Mouse (Mus musculus) cerebellum, adult 8-10 months (tissue): ENCODE measurements around the gene Zfhx2.

Experiments
- DNase-seq: peaks from one replicate; pipeline ENCODE4 v3.0.0; 2022

Gene Zfhx2

DNA sequence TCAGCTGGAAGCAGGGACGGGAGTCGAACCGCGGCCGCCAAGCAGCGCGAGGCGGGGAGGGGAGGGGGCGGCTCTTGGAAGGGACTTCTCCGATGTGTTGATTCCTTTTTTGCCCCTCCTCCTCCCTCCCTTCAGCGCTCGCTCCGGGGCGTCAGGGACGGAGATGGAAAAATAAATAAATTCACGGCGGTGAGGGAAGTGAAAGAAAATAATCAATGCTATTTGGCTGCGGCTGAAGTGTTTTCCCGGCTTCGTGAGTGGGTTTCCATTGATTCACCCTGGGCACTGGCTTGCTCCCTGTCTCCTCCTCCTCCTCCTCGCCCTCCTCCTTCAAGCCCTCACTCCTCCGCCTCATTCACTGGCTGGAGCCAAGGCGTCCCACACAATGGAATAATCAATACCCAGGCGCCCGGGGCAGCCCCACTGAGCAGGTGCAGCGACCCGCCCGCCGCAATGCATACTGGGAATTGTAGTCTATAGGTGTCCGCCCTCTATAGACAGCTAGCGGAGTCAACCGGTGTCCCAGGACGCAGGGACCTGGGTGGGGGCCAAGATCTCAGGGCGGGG, at the start of gene Zfhx2:
Gene Zfhx2, minus strand, starts transcription at position 314 of the 567 bp plus-strand sequence.
- peak; percentile 95 for DNase-seq

DNA sequence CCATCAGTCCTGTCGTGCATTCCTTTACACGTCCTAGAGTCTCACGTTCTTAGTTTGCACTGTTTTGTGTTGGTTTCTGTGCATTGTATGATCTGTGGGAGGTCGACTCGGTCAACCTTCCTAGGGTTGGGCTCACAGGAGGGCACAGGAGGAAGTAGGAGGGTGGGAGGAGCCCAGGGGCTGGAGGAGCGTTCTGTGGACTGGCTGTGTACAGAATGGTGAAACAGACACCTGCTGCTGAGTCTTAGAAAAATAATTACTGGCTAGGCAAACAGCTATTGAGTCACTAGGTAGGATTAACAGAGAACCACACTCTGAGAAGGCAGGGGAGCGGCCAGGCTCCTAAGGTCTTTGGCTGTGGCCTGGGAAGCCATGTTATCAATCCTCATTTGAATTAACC, 47.2 kb upstream of the Zfhx2 start:
- DNase-seq: no peak

DNA sequence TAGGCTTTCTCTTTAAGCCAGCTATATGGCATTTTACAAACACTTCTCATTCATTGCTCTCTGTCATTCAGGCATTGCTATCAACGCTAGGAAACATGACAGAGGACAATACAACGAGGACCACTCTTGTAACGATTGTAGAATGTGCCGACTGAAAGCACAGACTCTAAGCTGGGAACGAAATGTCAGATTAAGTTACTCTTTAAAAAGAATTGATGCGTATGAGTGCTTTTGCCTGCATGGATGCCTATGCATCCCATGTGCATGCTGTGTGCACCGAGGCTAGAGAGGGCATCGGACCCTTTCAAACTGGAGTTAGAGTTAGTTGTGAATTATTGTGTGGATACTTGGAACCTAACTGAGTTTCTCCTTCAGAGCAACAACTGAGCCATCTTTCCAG, 43.6 kb upstream of the Zfhx2 start:
- DNase-seq: no peak

DNA sequence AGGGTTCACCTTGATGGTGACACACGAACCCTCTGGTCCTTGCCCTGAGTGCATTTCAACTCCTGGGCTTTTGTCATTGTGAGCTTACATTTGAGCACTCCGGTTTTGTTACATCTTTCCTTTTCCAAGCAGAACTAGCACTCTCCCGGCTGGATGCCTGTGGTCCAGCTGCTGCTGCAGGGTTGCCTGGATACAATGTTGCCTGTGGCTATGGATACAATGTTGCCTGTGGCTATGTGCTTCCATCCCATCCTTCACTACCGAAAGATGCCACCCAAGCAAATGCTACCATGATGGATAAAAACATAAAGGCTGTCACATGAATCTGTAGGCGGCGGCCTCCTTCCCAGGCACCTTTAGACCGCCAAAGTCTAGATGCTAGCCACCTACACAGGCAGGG, 34.4 kb upstream of the Zfhx2 start:
- no peak for DNase-seq

DNA sequence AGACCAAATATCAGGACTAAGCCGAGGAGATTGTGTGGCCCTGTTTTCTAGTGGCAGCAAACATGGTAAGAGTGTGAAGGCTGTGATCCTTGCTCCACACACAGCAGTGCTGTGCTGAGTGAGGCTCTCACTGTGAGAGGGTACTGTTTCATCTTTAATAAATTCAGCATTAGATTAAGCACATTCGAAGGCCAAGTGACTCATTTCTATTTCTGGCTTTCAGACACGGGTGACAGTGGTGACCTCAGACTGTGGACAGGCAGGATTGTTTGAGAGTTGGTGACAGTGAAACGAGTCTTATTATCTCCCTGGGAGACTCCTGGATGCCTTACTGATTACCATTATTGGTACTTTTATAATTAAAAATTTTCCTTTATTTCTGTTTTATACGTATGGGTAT, 33.6 kb upstream of the Zfhx2 start:
- no peak for DNase-seq

DNA sequence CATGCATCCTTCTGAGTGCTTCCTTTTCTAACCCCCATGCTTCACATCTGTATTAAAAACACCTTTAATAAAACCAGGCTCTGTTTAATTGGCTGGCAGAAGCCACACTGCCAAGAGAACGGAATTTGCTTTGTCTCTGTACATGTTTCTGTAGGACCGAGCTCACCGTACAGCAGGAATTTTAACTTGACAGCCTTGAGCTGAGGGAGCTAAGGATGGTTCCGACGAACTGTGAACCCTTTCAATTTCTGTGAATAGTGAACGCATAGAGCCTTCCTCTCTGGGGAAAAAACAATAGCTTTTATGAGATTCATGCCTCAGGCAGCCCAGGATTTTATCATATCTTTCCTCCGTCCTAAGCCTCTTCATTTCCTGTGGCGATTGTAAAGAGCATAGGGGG, 30.2 kb upstream of the Zfhx2 start:
- no peak for DNase-seq

DNA sequence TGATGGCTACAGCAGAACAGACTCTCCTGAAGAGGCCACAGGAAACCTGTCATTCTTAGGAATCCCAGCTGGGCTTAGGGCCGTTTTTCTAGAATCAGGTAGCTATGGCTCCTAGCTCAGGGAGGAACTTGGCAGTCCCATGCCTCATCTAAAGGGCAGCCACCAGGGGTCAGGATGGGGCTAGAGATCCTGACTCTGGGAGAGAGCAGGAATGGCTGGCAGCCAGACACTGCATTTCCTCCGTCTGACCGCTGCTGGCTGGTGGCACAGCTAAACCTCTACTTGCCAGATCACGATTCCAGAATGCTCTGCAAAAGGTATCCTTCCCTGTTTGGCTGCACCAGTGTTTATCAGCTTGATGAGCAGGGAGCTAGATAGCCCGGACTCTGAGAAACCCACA, 29.8 kb upstream of the Zfhx2 start:
- DNase-seq: peak; percentile 90

DNA sequence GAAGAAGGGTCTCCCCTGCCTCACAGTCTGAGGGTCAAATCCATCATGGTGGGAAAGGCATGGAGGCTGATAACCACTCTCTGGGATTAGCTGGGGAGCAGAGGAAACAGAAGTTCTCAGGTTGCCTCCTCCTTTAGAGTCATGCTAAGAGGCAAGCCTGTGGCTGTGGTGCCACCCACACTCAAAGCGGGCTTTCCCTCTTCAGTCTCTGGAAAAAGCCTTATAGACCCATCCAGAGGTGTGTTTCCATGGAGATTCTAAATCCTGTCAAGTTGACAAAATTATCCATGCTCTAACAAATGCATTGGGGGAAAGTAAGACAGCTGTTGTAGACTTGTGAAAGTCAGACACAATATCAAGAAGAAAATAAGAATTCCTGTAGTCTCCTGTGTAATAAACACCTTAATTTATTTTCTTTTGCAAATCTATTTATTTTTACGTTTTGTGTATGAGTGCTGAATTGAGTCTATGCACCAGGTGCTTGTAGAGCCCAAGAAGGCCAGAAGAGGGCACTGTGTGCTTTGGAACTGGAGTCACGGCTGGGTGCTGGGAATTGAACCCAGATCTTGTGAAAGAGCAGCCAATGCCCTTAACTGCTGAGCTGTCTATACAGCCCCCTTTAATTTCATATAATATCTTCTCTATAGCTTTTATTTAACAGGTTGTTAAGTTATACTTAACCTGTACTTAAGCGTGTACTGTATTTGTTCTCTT, 27.5 kb upstream of the Zfhx2 start:
- peak; percentile 33 for DNase-seq

DNA sequence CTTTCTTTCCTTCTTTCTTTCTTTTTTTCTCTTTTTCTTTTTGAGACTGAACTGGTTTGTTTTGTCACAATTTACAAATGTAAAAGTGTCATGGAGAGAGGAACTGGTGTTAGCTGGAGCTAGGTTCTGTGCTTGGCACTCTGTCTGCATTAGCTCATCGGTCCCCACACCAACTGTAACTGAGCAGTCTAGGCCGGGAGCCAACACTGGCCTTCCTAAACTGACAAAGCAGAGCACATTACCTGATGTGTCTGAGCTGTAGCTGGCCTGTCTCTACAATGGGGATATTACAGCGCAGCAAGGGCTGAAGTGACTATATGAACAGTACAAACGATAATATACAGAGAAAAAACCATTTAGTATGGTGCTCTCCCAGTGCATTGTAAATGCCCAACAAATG, 26.7 kb upstream of the Zfhx2 start:
- DNase-seq: peak; percentile 83

DNA sequence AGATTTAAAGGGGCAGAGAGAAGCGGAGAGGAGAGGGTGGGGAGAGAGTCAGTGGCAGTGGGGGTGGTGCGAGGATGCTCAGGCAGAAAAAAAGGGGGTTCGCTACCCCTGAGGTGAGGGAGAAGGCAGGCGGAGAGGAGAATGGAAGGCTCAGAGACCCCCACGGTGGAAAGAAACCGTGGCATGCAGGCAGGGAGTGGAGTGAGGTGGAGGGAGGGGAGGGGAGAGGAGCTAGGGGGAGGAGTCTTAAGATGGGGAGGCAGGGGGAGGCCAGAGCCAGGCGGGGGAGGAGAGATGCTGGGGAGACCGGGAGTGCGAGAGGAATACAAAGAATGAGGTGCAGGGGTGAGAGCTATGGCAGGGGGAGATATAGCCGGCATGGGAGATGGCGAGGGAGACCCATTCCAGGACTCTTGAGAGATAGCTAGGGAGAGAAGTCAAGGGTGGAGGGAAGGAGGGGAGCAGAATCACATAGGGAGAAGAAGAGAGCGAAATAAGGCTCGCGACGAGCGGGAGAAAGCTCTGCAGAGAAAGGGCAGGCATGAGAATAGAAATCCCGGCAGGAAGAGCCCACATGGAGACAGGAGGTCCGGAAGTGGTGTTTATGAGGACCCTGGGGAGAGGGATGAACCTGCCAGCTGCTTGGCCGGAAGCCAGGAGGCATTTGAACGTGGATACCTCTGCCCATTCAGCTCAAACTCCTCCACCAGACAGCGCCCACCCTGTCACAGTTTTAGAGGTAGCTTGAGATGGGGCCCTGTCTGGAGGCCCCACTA, 24.5 kb upstream of the Zfhx2 start, which contains the start of gene Jph4:
Gene Jph4, minus strand, starts transcription at position 511 of the 776 bp plus-strand sequence.
- DNase-seq: peak; percentile 81

DNA sequence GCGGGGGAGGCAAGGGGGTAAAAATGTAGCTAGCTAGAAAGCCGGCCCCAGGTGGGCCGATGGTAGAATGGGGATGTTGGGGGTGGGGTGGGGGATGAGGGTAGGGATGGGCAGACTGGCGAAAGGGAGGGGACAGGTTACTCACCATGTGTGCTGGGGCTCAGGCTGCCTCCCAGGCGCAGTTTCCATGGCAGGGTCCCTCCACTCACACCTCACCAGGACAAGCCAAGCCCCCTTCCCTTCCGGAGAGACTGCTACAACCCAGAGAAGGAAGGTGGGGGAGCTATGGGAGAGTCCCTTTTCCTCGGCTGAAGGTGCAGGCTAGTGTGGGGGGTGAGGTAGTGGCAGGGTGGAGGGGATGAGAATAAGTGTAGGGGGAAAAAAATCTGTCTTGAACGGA, 23.7 kb upstream of the Zfhx2 start:
- peak; percentile 60 for DNase-seq

DNA sequence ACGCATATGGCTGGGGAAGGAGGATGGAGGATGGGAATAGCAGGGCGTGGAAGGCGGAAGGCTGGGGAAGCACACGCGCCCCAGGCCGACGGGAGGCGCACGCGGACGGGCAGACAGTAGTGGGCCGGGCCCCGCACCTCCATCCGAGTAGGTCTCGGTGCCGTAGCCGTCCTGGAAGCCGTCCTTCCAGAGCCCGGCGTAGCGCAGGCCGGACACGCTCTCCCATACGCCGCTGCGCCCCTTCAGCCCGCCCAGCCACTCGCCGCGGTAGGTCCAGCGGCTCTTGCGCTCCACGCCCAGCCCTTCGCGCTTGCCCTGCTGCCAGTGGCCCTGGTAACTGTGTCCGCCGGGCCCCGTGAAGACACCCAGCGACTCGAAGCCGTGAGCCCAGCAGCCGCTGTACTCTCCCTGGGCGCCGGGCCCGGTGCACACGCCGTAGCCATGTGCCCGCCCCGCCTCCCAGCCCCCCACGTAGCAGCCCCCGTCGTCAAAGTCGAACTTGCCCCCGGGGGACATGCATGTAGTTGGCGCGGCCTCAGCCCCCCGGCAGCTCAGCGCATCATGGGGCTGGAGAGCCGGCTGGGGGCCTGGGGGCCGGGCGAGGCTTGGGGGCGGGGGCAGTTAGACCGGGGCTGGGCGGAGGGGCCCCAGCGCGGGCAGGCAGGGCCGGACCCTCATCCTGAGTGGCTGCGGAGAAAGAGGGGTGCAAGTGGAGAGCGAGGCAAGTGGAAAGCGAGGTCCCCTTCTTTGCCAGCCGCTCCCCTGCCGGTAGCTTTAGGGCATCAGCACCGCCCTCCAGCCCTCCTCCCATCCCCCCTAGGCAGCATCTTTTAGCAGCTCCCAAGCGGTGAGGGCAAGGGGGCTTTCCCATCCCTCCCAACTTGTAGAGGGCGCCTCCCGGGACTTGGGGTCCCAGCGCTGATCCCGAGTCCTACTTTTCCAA, 22.9 kb upstream of the Zfhx2 start:
- DNase-seq: peak; percentile 75

DNA sequence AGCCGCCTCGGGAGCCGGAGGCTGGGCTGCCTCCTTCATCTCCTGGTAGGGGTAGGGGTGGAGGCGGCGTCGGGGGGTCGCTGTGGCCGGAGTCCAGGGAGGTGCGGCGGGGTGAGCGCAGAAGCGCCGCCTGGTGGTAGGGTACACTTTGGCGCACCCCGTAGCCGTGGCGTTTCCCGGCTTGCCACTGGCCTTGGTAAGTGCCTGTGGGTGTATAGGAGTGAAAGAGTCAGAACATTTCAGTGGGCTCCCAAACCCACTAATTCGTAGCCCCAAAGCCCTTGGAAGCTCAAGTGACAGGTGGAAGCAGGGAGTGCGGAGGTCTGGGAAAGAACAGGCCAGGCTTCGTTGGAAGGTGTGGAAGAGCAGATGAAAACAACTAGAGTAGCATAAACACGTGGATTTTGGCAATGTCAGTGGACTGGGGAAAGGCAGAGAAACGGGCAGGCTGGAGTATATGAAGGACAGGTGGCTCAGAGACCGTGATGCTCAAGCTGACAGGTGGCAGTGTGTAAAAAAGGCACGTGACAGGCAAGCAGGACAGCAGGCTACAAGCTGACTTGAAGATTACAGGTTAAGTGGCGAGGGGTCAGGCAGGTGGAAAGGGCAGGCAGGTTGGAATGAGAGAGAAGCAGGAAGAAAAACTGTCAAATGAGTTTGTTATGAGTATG, 22.0 kb upstream of the Zfhx2 start:
- DNase-seq: peak; percentile 62

DNA sequence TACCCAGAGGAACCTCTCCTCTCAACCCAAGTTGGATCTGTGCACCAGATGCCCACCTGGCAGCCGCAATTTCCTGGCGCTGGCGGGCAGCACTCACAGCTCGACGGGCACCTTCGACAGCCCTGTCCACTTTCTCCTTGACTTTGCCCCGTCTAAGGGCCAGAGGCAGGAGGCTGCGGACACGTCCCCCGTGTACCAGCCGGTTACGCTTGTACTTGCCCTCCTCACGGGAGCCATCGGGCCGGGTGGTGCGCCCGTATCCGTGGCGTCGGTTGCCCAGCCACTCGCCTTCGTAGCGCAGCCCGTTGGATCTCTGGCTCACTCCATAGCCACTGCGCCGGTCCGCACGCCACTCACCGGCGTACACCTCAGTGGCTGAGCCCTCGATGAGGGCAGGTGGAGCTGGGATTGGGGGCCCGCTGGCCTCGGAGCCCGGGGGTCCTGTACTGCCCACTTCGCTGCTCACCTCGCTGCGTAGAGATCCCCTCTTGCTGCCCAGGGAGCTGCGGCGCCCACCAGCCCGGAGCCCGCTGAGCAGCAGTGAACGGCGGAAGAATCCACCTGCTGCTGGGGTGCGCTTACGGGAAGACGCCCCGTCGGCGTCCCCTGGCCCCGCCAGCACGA, 21.3 kb upstream of the Zfhx2 start:
- DNase-seq: peak; percentile 61

DNA sequence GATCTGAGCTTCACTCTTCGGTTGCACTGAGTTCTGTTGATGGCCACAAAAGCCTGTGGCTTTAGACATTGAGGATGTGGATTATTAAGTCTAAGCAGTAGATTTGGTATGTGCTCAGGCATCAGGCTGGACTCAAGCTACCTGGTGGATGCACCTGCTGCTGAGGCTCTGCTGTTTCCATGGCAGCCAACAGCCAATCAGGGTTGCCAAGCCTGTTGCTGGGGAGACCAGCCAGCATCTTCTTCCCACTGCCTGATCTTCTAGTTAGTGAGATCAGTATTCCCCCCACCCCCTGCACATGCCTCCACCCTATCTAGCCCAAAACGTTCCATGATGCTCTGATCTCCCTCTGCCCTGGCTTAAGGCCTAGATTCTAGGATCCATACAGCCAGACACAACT, 19.6 kb upstream of the Zfhx2 start:
- DNase-seq: peak; percentile 36

DNA sequence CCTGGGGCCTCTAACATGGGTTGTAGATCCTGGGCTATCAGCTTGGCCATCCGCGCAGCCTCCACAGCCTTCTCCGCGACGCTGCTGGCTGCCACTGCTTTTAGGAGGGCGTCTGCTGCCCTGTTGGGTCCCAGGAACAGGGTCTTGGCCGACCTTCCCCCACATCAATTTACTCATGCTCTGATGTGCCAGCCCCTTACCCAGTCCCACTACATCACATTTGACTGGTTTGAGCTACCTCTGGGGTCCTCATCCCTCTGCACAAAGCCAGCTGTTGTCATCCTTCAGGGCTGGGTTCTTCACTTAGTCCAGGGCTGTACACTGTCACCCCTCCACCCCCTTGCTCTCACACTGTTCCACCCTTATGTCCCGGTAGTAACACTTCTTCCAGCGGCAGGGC, 18.0 kb upstream of the Zfhx2 start:
- DNase-seq: no peak

DNA sequence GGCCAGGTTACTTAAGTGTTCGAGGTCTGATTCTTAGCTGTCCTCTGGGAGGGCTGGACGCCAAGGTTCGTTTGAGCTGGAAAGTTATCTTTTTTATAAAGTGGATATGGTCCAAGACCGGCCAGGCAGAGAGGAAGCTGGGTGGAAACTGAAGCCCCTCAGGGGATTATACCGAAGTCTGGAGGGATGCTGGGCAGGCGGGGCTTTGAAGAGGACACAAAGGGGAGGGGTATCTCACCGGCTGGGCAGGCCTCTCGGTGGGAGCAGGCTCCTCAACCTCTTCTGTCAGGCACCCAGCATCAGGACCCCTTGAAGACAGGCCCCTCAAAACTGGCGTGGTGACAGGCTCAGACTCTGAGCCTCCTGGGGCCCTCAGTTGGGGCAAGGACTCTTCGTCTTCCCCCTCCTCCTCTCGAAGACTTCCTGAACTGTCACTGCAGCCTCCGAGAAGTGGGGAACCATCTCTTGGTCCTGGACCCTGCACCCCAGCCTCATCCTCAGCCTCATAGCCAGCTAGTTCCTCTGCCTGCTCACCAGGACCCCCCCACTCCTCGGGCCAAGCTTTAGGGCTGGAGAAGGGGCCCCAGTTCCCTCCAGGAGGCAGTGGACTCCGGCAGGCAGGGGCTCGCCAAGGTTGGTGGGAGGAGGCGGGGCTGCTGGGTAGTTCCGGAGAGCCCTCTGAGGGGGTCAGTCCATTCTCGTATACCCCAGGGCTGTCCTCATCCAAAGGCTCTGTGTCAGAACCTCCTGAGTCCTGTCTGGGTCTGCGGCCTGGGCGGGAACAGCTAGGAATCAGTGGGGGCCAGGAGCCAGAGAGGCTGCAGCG, 17.1 kb upstream of the Zfhx2 start:
- DNase-seq: no peak

DNA sequence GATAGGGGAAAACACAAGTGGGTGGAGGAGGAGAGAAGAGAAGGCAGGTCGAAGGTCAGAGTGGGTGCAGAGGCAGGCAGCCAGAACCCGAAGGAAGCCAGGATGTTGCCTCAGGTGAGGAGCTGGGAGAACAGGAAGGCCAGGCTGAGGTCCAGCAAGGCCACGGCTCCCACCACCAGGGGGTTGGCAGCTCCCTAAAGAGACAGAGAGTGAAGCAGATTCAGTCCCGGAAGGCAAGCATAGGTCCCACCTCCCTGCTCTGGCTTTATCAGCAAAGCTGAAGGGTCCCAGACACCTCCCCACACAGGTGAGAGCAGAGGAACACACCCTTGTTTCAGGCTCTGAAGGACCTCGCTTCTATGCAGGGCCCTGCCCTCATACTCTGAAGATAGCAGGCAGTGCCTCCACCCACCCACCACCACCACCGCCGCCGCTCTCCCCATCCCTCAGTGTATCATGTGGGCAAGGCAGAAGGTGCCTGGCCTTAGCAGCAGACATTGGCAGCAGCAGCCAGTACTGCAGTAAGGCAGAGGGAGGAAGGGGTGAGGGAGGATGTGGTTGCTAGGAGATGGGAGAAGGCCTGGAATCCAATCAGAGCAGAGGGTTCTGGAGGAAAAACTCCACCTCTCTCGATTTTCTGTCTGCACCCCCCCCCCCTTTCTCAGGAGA, 16.2 kb upstream of the Zfhx2 start:
- DNase-seq: no peak

DNA sequence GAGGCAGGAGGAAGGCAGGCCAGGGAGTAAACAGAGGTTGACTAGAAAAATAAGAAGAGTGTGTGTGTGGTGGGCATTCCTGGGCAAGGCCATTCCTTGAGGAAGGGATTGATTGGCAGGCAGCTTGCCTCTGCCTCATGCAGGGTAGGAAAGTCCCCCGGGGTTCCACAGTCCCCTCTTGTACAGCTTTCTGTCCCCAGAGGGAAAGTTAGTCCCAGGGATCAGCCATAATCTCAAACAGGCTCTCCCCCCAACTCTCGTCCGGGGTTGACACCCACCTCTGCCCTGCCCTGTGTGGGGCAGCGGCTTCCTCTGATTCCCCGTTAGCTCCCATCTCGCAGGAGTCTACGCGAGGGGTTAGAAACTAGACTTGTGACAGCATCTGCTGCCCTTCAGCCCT, 14.9 kb upstream of the Zfhx2 start:
- no peak for DNase-seq
